Mouse (Mus musculus) heart, postnatal 0 days (tissue): ENCODE data around the gene Recql5. TPM values are rescaled to one million over a fixed set of nuclear protein-coding genes. Genes with fewer than 3 reads are reported as not detected.

ENCODE experiments used
- ATAC-seq: fragments of 200-750 bp; cut with Nextera tagmentation; 2 replicates; pipeline ENCODE4 v1.8.0; 2017; ENCODE audit warnings: low read depth, moderate number of reproducible peaks, moderate library complexity; ENCODE audit not compliant: insufficient read depth
- DNase-seq: peaks from one replicate; pipeline ENCODE4 v3.0.0-alpha.2; 2016; ENCODE audit warnings: low spot score
- H3K27ac ChIP-seq: fragments of 300-500 bp; sonication (generic); 2 replicates; pipeline ENCODE4 v1.5.1; 2014; ENCODE audit warnings: low read depth, mild to moderate bottlenecking
- H3K27me3 ChIP-seq: fragments of 300-500 bp; sonication (generic); 2 replicates; pipeline ENCODE4 v1.6.1; 2014; ENCODE audit warnings: low read length, mixed read lengths; ENCODE audit not compliant: control insufficient read depth, insufficient read depth
- H3K36me3 ChIP-seq: fragments of 300-500 bp; sonication (generic); replicated peaks from 2 replicates; pipeline ENCODE4 v1.6.1; 2014; ENCODE audit warnings: low read length, mixed read lengths; ENCODE audit not compliant: control insufficient read depth, insufficient read depth
- H3K4me1 ChIP-seq: fragments of 300-500 bp; sonication (generic); 2 replicates; pipeline ENCODE4 v1.6.1; 2014; ENCODE audit warnings: antibody characterized with exemption; ENCODE audit not compliant: control insufficient read depth, insufficient read depth
- H3K4me2 ChIP-seq: fragments of 300-500 bp; sonication (generic); 2 replicates; pipeline ENCODE4 v1.6.1; 2014; ENCODE audit warnings: low read depth, mild to moderate bottlenecking, low read length, moderate library complexity
- H3K4me3 ChIP-seq: fragments of 300-500 bp; sonication (generic); 2 replicates; pipeline ENCODE4 v1.5.1; 2014; ENCODE audit warnings: low read depth, low read length
- H3K9ac ChIP-seq: fragments of 300-500 bp; sonication (generic); replicated peaks from 2 replicates; pipeline ENCODE4 v1.6.1; 2014; ENCODE audit warnings: low read depth, low read length, mixed read lengths
- H3K9me3 ChIP-seq: fragments of 300-500 bp; sonication (generic); replicated peaks from 2 replicates; pipeline ENCODE4 v1.6.1; 2016; ENCODE audit warnings: low read length; ENCODE audit not compliant: control insufficient read depth
- CTCF ChIP-seq: IDR thresholded peaks from 2 replicates; pipeline ENCODE4 v1.5.1; 2016; ENCODE audit warnings: antibody characterized with exemption, control low read depth, low read depth
- EP300 ChIP-seq: IDR thresholded peaks from 2 replicates; pipeline ENCODE4 v1.6.1; 2016; ENCODE audit warnings: antibody characterized with exemption, low read depth
- WGBS: fragments of 180-500 bp; shearing (Covaris S2); extraction: QIAGEN DNeasy Blood & Tissue Kit; methylation state at CpG from one replicate; pipeline ENCODE4 v1.1.7; 2014; 5-methylcytosine and 5-hydroxymethylcytosine counted together
- polyA plus RNA-seq: library from polyadenylated mRNA; unstranded; fragments of >200 nt; fragmentation: Nextera tagmentation; extraction: Ambion mirVana; gene quantifications from 2 replicates; pipeline ENCODE4 v1.2.1, GENCODE M21; 2015
- total RNA-seq: library from RNA; depleted of rRNA; stranded (reverse); fragments of >200 nt; gene quantifications from 2 replicates; pipeline ENCODE4 v1.2.3, GENCODE M21; 2014; ENCODE audit warnings: low replicate concordance

The Recql5 gene
- total and polyA plus RNA-seq, 2 experiments from 2014 or later: 5.8 to 6.2 TPM

GRCm38 (mm10) chr11:115931235-115931634 is 2.0 kb downstream of the Recql5 start:
- Histone ChIP-seq H3K4me3 (no peak overlapping the region), H3K4me1 (peaks cover 17% of the 10 kb centered on the region), H3K4me2 (no peak overlapping the region), H3K36me3 (peaks cover 15% of the 10 kb centered on the region), H3K9ac (no peak overlapping the region), H3K27me3 (no peaks in the 10 kb centered on the region), H3K9me3 (no peaks in the 10 kb centered on the region), H3K27ac (no peak overlapping the region)
- DNase-seq: no peak
- no peak for TF ChIP-seq EP300
- TF ChIP-seq CTCF: no peak
- no peak for ATAC-seq
- 63% methylated on average over 3 of the region's 3 CpGs for WGBS

- Histone ChIP-seq H3K9ac (no peak overlapping the region), H3K4me1 (peaks cover 17% of the 10 kb centered on the region), H3K27me3 (no peaks in the 10 kb centered on the region), H3K27ac (no peak overlapping the region), H3K9me3 (no peaks in the 10 kb centered on the region), H3K4me2 (no peak overlapping the region), H3K36me3 (peaks cover 15% of the 10 kb centered on the region), H3K4me3 (no peak overlapping the region)
- TF ChIP-seq EP300 (no peak), CTCF (no peak)
- 63% methylated on average over 3 of the region's 3 CpGs for WGBS
- ATAC-seq (no peak), DNase-seq (no peak)
Observed at GRCm38 (mm10) chr11:115929818-115930217, 3.5 kb downstream of the Recql5 start.

- TF ChIP-seq EP300 (no peak), CTCF (no peak)
- Histone ChIP-seq H3K4me2 (no peak overlapping the region), H3K27me3 (no peaks in the 10 kb centered on the region), H3K9ac (no peak overlapping the region), H3K27ac (no peak overlapping the region), H3K9me3 (no peaks in the 10 kb centered on the region), H3K4me3 (no peak overlapping the region), H3K36me3 (peaks cover 15% of the 10 kb centered on the region), H3K4me1 (peaks cover 10% of the 10 kb centered on the region)
- ATAC-seq (no peak), DNase-seq (no peak)
- 83% methylated on average over 8 of the region's 8 CpGs for WGBS
Observed at GRCm38 (mm10) chr11:115929031-115929430, 4.2 kb downstream of the Recql5 start.

- Histone ChIP-seq H3K4me2 (no peak overlapping the region), H3K27ac (no peak overlapping the region), H3K4me3 (no peak overlapping the region), H3K9ac (no peak overlapping the region), H3K36me3 (peaks cover 28% of the 10 kb centered on the region), H3K4me1 (no peaks in the 10 kb centered on the region), H3K9me3 (no peaks in the 10 kb centered on the region), H3K27me3 (no peaks in the 10 kb centered on the region)
- ATAC-seq: no peak
- 100% methylated on average over 1 of the region's 1 CpGs for WGBS
- DNase-seq: no peak
- TF ChIP-seq EP300 (no peak), CTCF (no peak)
Observed at GRCm38 (mm10) chr11:115921986-115922385, 11.3 kb downstream of the Recql5 start.

GRCm38 (mm10) chr11:115920110-115920818 is 13.0 kb downstream of the Recql5 start:
- DNase-seq: peak; percentile 45
- TF ChIP-seq CTCF: peak; percentile 69
- no peak for TF ChIP-seq EP300
- Histone ChIP-seq H3K4me2 (no peak overlapping the region), H3K27ac (no peak overlapping the region), H3K36me3 (peaks cover 34% of the 10 kb centered on the region), H3K4me1 (no peaks in the 10 kb centered on the region), H3K4me3 (no peak overlapping the region), H3K9ac (no peak overlapping the region), H3K27me3 (no peaks in the 10 kb centered on the region), H3K9me3 (no peaks in the 10 kb centered on the region)
- ATAC-seq: no peak
- WGBS: 34% methylated on average over 6 of the region's 6 CpGs

GRCm38 (mm10) chr11:115919073-115919472 is 14.2 kb downstream of the Recql5 start:
- Histone ChIP-seq H3K9ac (no peak overlapping the region), H3K36me3 (peaks cover 33% of the 10 kb centered on the region), H3K27me3 (no peaks in the 10 kb centered on the region)

More at GRCm38 (mm10) chr11:115919073-115919472, 14.2 kb downstream of the Recql5 start:
- H3K9me3 ChIP-seq: no peaks in the 10 kb centered on the region
- WGBS: 83% methylated on average over 5 of the region's 5 CpGs
- no peaks in the 10 kb centered on the region for H3K4me1 ChIP-seq
- H3K27ac ChIP-seq: no peak overlapping the region
- ATAC-seq: no peak
- no peak overlapping the region for H3K4me3 ChIP-seq
- TF ChIP-seq EP300 (no peak), CTCF (no peak)
- H3K4me2 ChIP-seq: no peak overlapping the region
- DNase-seq: no peak
